Mouse (Mus musculus): ENCODE measurements around the gene Kcns1. TPM values are rescaled to one million over a fixed set of nuclear protein-coding genes. Genes with fewer than 3 reads are reported as not detected.

Gene Kcns1
- polyA plus RNA-seq, 1 experiment from 2014 or later: 0.40 TPM

DNA sequence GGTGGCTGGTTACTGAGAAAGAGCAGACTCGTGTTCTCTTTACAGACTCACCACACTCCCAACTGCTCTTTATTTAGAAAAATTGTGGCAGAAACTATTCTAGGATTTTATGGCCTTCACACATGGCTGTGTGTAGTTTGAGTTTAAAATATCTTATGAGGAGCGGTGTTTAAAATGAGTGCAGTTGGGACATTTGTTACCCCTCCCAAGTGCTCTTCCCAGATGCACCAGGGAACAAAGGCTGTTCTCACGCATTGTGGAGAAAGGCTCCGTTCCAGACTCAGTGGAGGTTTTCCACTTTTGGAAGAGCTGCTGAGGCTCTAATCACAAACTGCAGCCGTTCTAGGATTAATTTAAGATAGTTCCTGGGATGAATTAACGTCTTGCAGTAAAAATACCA is 33.2 kb downstream of the Kcns1 start:
- no peaks in the 10 kb centered on the region for H3K27me3 ChIP-seq
- H3K4me1 ChIP-seq (replicated peaks): peaks cover 37% of the 10 kb centered on the region
- H3K36me3 ChIP-seq: peaks cover 7% of the 10 kb centered on the region; the same call in 1 of the 2 replicates
- H3K9ac ChIP-seq: no peak overlapping the region
- 58% methylated on average over 6 of the region's 6 CpGs for WGBS
- H3K4me3 ChIP-seq: no peak overlapping the region
- peak overlapping the region; percentile 28; the same call in 1 of the 2 replicates for H3K27ac ChIP-seq (replicated peaks)
- no peak for ATAC-seq (ENCODE audit: low read depth)
- H3K4me2 ChIP-seq: no peak overlapping the region
- no peaks in the 10 kb centered on the region for H3K9me3 ChIP-seq

DNA sequence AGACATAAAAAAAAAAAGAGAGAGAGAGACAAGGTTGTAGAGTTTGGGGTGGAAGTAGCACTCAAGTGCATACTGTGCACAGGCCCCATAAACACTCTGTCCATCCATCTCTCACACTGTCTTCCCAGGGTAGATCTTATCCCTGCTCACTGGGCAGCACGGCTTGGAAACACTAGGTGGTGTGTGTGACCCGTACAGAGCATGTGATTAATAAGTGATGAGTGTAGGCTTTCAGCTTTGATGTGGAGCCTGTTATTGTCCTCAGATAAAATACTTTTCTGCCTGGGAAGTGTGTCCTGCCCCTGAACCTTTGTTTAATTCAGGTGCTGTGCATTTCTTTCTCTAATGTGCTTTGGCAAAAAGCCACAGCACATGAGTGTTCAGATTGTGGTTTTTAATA is 34.5 kb downstream of the Kcns1 start:
- no peaks in the 10 kb centered on the region for H3K27me3 ChIP-seq
- H3K4me3 ChIP-seq: no peak overlapping the region
- H3K4me1 ChIP-seq (replicated peaks): peaks cover 27% of the 10 kb centered on the region
- WGBS: 33% methylated on average over 2 of the region's 2 CpGs
- no peak for ATAC-seq (ENCODE audit: low read depth)
- no peak overlapping the region for H3K9ac ChIP-seq
- H3K4me2 ChIP-seq: no peak overlapping the region
- H3K9me3 ChIP-seq: no peaks in the 10 kb centered on the region
- H3K27ac ChIP-seq (replicated peaks): no peak overlapping the region
- H3K36me3 ChIP-seq: peaks cover 12% of the 10 kb centered on the region; the same call in 1 of the 2 replicates

DNA sequence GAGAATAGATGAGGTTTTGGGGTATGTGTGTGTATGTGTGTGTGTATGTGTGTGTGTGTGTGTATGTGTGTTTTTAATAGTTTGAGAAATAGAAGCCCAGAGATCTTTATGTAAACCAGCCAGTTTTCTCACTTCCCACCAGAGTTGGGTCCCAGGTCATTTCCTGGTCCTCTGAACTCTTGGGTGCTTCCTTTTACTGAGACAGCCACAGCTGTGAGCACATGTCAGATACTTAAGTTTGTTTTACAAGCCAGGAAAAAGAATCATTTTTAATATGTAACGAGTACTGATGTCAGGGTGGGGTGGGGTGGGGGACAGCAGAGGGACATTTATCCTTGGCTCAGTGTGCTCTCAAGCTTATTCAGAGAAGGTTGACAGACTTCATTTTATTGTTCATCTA is 35.5 kb downstream of the Kcns1 start:
- Histone ChIP-seq H3K9ac (no peak overlapping the region), H3K4me2 (no peak overlapping the region), H3K27ac (replicated peaks) (no peak overlapping the region), H3K4me3 (no peak overlapping the region), H3K27me3 (no peaks in the 10 kb centered on the region), H3K36me3 (peaks cover 20% of the 10 kb centered on the region), H3K4me1 (replicated peaks) (peaks cover 27% of the 10 kb centered on the region), H3K9me3 (no peaks in the 10 kb centered on the region)
- 71% methylated on average over 1 of the region's 1 CpGs for WGBS
- ATAC-seq (ENCODE audit: low read depth): no peak

DNA sequence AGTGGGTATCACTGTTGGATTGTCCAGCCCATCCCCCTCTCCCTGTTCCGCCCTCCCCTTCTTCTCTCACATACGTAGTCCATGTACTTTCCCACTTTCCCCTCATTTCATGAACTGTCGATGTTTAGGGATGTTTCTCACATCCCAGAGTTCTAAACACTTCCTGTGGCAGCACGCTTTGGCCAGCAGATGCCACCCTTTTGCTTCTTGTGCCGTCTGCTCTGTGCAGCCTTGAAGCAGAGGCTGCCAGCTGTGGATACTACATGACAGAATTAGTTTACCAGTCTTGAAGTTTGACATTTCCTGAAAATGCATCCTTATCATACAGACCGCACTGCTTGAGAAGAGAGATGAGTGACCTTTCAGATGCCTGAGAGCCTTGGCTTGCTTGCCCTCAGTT is 36.4 kb downstream of the Kcns1 start:
- ATAC-seq (ENCODE audit: low read depth): no peak
- WGBS: 75% methylated on average over 6 of the region's 6 CpGs
- H3K27ac ChIP-seq (replicated peaks): no peak overlapping the region

DNA sequence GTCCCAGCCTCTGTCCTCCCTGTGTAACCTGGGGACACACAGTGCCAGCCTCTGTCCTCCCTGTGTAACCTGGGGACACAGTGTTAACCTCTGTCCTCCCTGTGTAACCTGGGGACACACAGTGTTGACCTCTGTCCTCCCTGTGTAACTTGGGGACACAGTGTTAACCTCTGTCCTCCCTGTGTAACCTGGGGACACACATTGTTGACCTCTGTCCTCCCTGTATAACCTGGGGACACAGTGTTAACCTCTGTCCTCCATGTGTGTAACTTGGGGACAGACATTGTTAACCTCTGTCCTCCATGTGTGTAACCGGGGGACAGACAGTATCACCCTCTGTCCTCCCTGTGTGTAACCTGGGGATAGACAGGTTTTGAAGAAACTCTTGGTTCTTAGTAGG is 39.3 kb downstream of the Kcns1 start:
- WGBS: 89% methylated on average over 1 of the region's 1 CpGs

More for the DNA sequence above, 36.4 kb downstream of the Kcns1 start:
- Histone ChIP-seq H3K4me3 (no peak overlapping the region), H3K4me2 (no peak overlapping the region), H3K27me3 (no peaks in the 10 kb centered on the region), H3K9ac (no peak overlapping the region), H3K36me3 (peaks cover 20% of the 10 kb centered on the region), H3K9me3 (no peaks in the 10 kb centered on the region), H3K4me1 (replicated peaks) (peaks cover 27% of the 10 kb centered on the region)

DNA sequence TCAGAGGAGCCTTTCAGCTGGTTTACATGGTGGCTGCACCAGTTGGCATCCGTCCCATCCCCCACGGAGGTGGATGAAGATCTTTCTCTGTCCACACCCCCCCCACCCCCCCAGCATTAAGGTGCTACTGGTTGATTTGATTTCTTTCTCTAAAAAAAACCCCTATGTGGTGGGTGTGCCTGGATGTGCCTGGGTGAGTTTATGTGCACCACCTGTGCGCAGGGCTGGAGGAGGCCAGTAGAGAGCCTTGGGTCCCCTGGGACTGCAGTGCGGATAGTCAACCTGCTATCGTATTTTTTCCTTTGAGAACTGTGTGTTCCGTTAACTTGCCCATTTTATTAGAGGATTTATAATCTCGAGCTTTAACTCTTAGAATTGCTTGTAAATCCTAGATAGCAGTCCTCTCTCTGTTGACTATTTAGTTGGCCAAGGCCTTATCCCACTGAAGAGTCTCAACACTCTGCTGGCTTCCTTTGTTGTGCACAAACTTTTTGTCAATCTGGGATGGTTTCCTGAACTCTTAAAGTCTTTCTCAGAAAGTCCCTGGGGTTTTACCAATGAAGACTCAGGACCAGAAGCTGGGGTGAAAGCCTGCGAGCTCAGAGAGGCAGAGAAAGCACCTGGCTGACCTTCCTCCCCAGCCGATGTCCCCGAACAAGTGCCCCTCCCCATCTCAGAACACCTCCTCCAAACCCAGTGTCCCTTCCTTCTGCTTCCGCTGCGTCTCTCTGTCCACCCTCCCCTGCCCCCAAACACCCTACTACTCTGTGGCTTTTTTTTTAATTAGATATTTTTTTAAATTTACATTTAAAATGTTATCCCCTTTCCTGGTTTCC is 42.1 kb downstream of the Kcns1 start:
- ATAC-seq (ENCODE audit: low read depth): no peak
- H3K9me3 ChIP-seq: no peaks in the 10 kb centered on the region
- no peak overlapping the region for H3K27ac ChIP-seq (replicated peaks)
- no peak overlapping the region for H3K9ac ChIP-seq
- H3K36me3 ChIP-seq: peaks cover 31% of the 10 kb centered on the region
- H3K4me3 ChIP-seq: no peak overlapping the region
- no peaks in the 10 kb centered on the region for H3K27me3 ChIP-seq
- no peaks in the 10 kb centered on the region for H3K4me1 ChIP-seq (replicated peaks)
- WGBS: 83% methylated on average over 12 of the region's 12 CpGs
- H3K4me2 ChIP-seq: no peak overlapping the region

More for the DNA sequence above, 39.3 kb downstream of the Kcns1 start:
- no peak overlapping the region for H3K27ac ChIP-seq (replicated peaks)
- H3K36me3 ChIP-seq: peaks cover 23% of the 10 kb centered on the region
- no peak overlapping the region for H3K4me2 ChIP-seq
- H3K9me3 ChIP-seq: no peaks in the 10 kb centered on the region
- no peak overlapping the region for H3K9ac ChIP-seq
- H3K4me3 ChIP-seq: no peak overlapping the region
- peaks cover 8% of the 10 kb centered on the region for H3K4me1 ChIP-seq (replicated peaks)
- no peak for ATAC-seq (ENCODE audit: low read depth)
- no peaks in the 10 kb centered on the region for H3K27me3 ChIP-seq

DNA sequence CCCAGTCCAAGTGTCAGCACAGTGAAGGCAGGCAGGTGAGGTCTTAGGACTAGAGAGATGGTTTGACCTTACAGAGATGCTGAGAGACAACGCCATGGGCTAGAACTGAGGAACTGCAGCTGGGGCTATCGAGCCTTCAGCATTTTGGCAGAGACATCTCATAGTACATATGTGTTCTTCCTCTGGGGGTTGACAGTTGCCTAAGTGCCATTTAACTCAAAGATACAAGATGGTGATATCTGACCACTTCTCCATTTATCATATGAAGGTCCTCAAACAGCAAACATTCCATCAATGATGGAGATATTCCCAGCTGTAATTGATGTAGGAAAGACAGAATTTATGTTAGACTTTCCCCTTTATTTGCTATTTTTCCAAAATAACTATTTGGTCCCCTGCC is 43.6 kb downstream of the Kcns1 start:
- 95% methylated on average over 2 of the region's 2 CpGs for WGBS
- no peak overlapping the region for H3K27ac ChIP-seq (replicated peaks)
- no peak for ATAC-seq (ENCODE audit: low read depth)
- no peak overlapping the region for H3K4me2 ChIP-seq
- no peaks in the 10 kb centered on the region for H3K4me1 ChIP-seq (replicated peaks)
- H3K27me3 ChIP-seq: no peaks in the 10 kb centered on the region
- no peaks in the 10 kb centered on the region for H3K9me3 ChIP-seq
- H3K9ac ChIP-seq: no peak overlapping the region
- H3K4me3 ChIP-seq: no peak overlapping the region
- peaks cover 30% of the 10 kb centered on the region for H3K36me3 ChIP-seq

DNA sequence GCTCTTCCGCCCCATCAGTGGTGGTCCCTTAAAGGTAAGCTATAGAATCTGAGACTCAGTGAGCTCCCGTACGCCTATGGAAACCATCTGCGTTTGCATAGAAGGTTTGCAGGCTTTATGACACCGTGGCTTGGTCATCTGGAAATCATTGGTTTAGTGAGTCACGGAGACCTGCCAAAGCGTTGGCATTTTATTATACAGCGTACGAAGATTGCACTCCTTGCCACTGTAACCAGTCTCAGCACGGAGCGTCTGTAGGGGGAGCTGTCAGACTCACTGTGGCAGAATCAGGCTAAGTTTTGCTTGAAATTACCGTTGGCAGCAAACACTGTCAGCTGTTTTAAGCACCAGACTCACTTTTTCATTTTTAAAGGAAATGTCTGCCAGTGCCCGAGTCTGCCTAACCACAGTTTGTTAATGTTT is 44.4 kb downstream of the Kcns1 start:
- Histone ChIP-seq H3K9ac (no peak overlapping the region), H3K4me3 (no peak overlapping the region), H3K27ac (replicated peaks) (no peak overlapping the region), H3K4me1 (replicated peaks) (no peaks in the 10 kb centered on the region), H3K27me3 (no peaks in the 10 kb centered on the region), H3K36me3 (peaks cover 34% of the 10 kb centered on the region), H3K4me2 (no peak overlapping the region), H3K9me3 (no peaks in the 10 kb centered on the region)
- WGBS: 84% methylated on average over 13 of the region's 13 CpGs
- no peak for ATAC-seq (ENCODE audit: low read depth)

DNA sequence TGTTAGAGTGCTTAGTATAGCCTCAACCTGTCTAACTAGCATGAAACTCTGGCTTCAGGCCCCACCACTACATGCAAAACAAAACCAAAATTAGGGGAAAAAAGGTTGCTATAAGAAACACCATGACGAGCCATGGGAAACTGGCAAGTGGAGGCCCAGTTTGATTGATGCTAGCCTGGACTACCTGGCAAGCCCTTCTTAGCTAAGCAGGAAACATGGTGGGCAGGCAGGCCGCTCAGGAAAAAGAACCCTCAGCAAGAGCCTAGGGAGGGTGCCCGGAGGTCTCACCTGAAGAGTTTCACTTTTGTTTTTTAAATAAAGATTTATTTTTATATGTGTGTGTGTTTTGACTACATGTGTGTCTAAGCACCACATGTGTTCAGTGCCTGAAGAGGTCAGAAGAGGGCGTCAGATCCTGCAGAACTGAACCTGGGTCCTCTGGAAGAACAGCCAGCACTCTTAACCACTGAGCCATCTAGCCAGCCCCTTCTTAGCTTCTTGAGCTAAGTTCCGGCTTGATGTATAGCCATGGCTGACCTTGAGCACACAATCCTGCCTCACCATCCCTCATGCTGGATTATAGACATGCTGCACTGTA is 47.6 kb downstream of the Kcns1 start:
- no peak for ATAC-seq (ENCODE audit: low read depth)
- H3K4me2 ChIP-seq: no peak overlapping the region
- peaks cover 48% of the 10 kb centered on the region for H3K36me3 ChIP-seq
- no peaks in the 10 kb centered on the region for H3K27me3 ChIP-seq
- no peak overlapping the region for H3K9ac ChIP-seq
- H3K4me1 ChIP-seq (replicated peaks): no peaks in the 10 kb centered on the region
- no peak overlapping the region for H3K27ac ChIP-seq (replicated peaks)
- H3K4me3 ChIP-seq: no peak overlapping the region
- 81% methylated on average over 5 of the region's 5 CpGs for WGBS
- no peaks in the 10 kb centered on the region for H3K9me3 ChIP-seq

DNA sequence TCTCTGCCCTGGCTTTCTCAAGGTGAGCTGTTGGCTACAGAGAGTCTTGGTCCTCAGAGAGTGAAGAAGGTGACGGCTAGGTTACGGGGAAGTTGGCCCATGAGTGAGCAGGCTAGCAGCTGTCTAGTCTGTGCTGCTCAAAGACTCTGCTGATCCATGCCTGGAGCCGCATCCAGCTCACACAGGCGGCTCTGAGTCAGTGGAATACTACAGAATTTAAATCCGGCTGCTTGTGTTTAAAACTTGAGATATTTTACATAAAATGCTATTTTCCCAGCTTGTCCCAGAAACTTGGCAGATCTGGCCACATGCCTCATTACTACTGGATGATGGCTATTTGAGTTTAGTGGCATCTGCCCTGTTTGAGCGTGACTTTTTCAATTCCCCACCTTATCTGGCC is 51.4 kb downstream of the Kcns1 start:
- Histone ChIP-seq H3K36me3 (peaks cover 52% of the 10 kb centered on the region), H3K9me3 (no peaks in the 10 kb centered on the region), H3K4me2 (no peak overlapping the region), H3K27ac (replicated peaks) (no peak overlapping the region), H3K9ac (no peak overlapping the region), H3K4me3 (no peak overlapping the region), H3K27me3 (no peaks in the 10 kb centered on the region), H3K4me1 (replicated peaks) (no peaks in the 10 kb centered on the region)
- 92% methylated on average over 6 of the region's 6 CpGs for WGBS
- no peak for ATAC-seq (ENCODE audit: low read depth)

DNA sequence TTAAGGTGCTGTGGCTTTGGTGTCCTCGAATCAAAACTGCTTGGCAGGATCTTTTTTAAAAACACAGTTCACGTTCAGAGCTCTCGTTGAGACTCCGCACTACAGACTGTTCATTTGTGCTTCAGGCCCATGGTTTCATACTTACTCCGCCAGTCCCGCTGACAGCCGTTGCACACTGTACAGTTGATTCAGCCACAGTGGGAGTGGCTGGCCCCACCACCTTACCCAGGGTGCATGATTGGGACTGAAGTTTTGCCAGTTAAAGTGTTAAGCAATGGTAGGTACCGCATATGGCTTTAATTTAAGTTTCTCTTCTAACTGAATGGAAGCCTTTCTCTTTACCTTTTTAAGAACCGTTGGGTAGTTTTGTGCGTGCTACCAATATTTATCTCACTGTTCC is 55.4 kb downstream of the Kcns1 start:
- Histone ChIP-seq H3K4me3 (no peak overlapping the region), H3K9me3 (no peaks in the 10 kb centered on the region), H3K4me1 (replicated peaks) (no peaks in the 10 kb centered on the region), H3K27ac (replicated peaks) (no peak overlapping the region), H3K27me3 (no peaks in the 10 kb centered on the region), H3K4me2 (no peak overlapping the region), H3K9ac (no peak overlapping the region), H3K36me3 (peaks cover 38% of the 10 kb centered on the region)
- no peak for ATAC-seq (ENCODE audit: low read depth)
- 92% methylated on average over 10 of the region's 10 CpGs for WGBS

DNA sequence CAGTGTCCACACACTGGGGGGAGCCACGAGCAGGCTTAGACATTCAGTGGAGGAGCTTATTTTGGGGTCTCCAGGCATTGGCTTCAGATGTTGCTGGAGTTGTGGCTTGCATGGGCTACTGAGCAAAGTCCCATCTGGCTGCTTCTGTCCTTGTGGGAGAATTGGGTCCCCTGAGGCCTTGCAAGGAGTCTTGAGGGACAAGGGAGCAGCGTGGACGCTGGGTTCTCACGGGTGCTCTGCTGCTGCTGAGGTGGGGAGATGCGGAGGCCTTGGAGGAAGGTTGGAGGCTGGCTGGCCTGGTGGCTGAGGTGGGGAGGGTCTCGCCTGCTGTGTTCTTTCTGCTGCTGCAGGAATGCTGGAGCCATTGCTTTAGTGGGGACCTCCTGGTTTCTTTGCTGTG is 56.9 kb downstream of the Kcns1 start:
- H3K4me2 ChIP-seq: no peak overlapping the region
- no peak overlapping the region for H3K27ac ChIP-seq (replicated peaks)
- no peaks in the 10 kb centered on the region for H3K4me1 ChIP-seq (replicated peaks)
- peaks cover 27% of the 10 kb centered on the region for H3K36me3 ChIP-seq
- ATAC-seq (ENCODE audit: low read depth): no peak
- H3K4me3 ChIP-seq: no peak overlapping the region
- H3K9ac ChIP-seq: no peak overlapping the region
- no peaks in the 10 kb centered on the region for H3K9me3 ChIP-seq
- whole genome bisulfite sequencing: 87% methylated on average over 6 of the region's 6 CpGs
- H3K27me3 ChIP-seq: no peaks in the 10 kb centered on the region
